Mouse (Mus musculus) kidney, embryonic 15.5 days (tissue): Measurements from ENCODE around the gene Flywch1. TPM values are rescaled to one million over a fixed set of nuclear protein-coding genes. Genes with fewer than 3 reads are reported as not detected.
A peak's percentile ranks its signal among the peaks of the same experiment; 100 is the strongest.

Experiments
- ATAC-seq: fragments of 200-750 bp; cut with Nextera tagmentation; replicated peaks from 2 replicates; pipeline ENCODE4 v1.8.0; 2017; ENCODE audit warnings: moderate TSS enrichment; ENCODE audit not compliant: low FRiP score
- H3K27ac ChIP-seq: fragments of 300-500 bp; sonication (generic); 2 replicates; pipeline ENCODE4 v1.5.1; 2015; ENCODE audit warnings: mild to moderate bottlenecking, inconsistent platforms
- H3K27me3 ChIP-seq: fragments of 300-500 bp; sonication (generic); 2 replicates; pipeline ENCODE4 v1.6.1; 2015; ENCODE audit warnings: inconsistent platforms
- H3K36me3 ChIP-seq: fragments of 300-500 bp; sonication (generic); 2 replicates; pipeline ENCODE4 v1.6.1; 2015; ENCODE audit warnings: inconsistent platforms
- H3K4me1 ChIP-seq: fragments of 300-500 bp; sonication (generic); 2 replicates; pipeline ENCODE4 v1.6.1; 2015; ENCODE audit warnings: inconsistent platforms
- H3K4me2 ChIP-seq: fragments of 300-500 bp; sonication (generic); 2 replicates; pipeline ENCODE4 v1.6.1; 2015; ENCODE audit warnings: moderate library complexity, mild to moderate bottlenecking, inconsistent platforms
- H3K4me3 ChIP-seq: fragments of 300-500 bp; sonication (generic); replicated peaks from 2 replicates; pipeline ENCODE4 v1.5.1; 2015; ENCODE audit warnings: mild to moderate bottlenecking, inconsistent platforms
- H3K9ac ChIP-seq: fragments of 300-500 bp; sonication (generic); 2 replicates; pipeline ENCODE4 v1.6.1; 2015; ENCODE audit warnings: mild to moderate bottlenecking, inconsistent platforms
- H3K9me3 ChIP-seq: fragments of 300-500 bp; sonication (generic); replicated peaks from 2 replicates; pipeline ENCODE4 v1.6.1; 2016; ENCODE audit warnings: inconsistent platforms
- WGBS: fragments of 180-500 bp; shearing (Covaris S2); methylation state at CpG from one replicate; pipeline ENCODE4 v1.1.7; 2015; ENCODE audit warnings: mixed read lengths; 5-methylcytosine and 5-hydroxymethylcytosine counted together
- polyA plus RNA-seq: library from polyadenylated mRNA; unstranded; fragments of >200 nt; fragmentation: Nextera tagmentation; extraction: Ambion mirVana; gene quantifications from 2 replicates; pipeline ENCODE4 v1.2.1, GENCODE M21; 2015

The Flywch1 gene
- polyA plus RNA-seq, 1 experiment from 2014 or later = 91.0 TPM

GRCm38 (mm10) chr17:23741359-23742209 is 29.8 kb downstream of the Flywch1 start:
- Histone ChIP-seq H3K27me3 (peaks cover 77% of the 10 kb centered on the region), H3K27ac (no peak overlapping the region), H3K4me2 (peak overlapping the region; percentile 43), H3K36me3 (peaks cover 8% of the 10 kb centered on the region; the same call in 1 of the 2 replicates), H3K9ac (no peak overlapping the region), H3K4me1 (peaks cover 76% of the 10 kb centered on the region), H3K4me3 (peak overlapping the region; percentile 27), H3K9me3 (no peaks in the 10 kb centered on the region)
- ATAC-seq = no peak
- WGBS = 36% methylated on average over 38 of the region's 38 CpGs

GRCm38 (mm10) chr17:23740598-23741021 is 30.8 kb downstream of the Flywch1 start, which contains the start of gene Paqr4:
Gene Paqr4, minus strand, starts transcription at chr17:23740867.
- Histone ChIP-seq H3K4me1 (peaks cover 67% of the 10 kb centered on the region), H3K9ac (peak within 1 kb of the TSS; percentile 58), H3K27ac (peak within 1 kb of the TSS; percentile 63), H3K9me3 (no peaks in the 10 kb centered on the region), H3K4me2 (peak within 1 kb of the TSS; percentile 97), H3K4me3 (peak within 1 kb of the TSS; percentile 63), H3K36me3 (peaks cover 17% of the 10 kb centered on the region), H3K27me3 (peaks cover 67% of the 10 kb centered on the region)
- peak; percentile 16; the same call in 1 of the 2 replicates for ATAC-seq
- WGBS = 8% methylated on average over 13 of the region's 13 CpGs

- peak overlapping the region; percentile 63; the same call in 1 of the 2 replicates for H3K27ac ChIP-seq
- H3K4me2 ChIP-seq = peak overlapping the region; percentile 97
- peaks cover 22% of the 10 kb centered on the region for H3K36me3 ChIP-seq
- WGBS = 0% methylated on average over 46 of the region's 46 CpGs
- H3K4me3 ChIP-seq = peak overlapping the region; percentile 63
- peaks cover 63% of the 10 kb centered on the region for H3K27me3 ChIP-seq
- peak; percentile 84 for ATAC-seq
- H3K4me1 ChIP-seq = peaks cover 63% of the 10 kb centered on the region
- no peaks in the 10 kb centered on the region for H3K9me3 ChIP-seq
- peak overlapping the region; percentile 58 for H3K9ac ChIP-seq
Observed at GRCm38 (mm10) chr17:23740136-23740584, 31.2 kb downstream of the Flywch1 start.

- peak overlapping the region; percentile 97 for H3K4me2 ChIP-seq
- H3K4me3 ChIP-seq = peak overlapping the region; percentile 63
- 2% methylated on average over 48 of the region's 48 CpGs for WGBS
- H3K9ac ChIP-seq = peak overlapping the region; percentile 58
- H3K4me1 ChIP-seq = peaks cover 56% of the 10 kb centered on the region
- no peaks in the 10 kb centered on the region for H3K9me3 ChIP-seq
- H3K36me3 ChIP-seq = peaks cover 28% of the 10 kb centered on the region
- peak overlapping the region; percentile 63 for H3K27ac ChIP-seq
- ATAC-seq = peak; percentile 30
- H3K27me3 ChIP-seq = peaks cover 56% of the 10 kb centered on the region
Observed at GRCm38 (mm10) chr17:23739202-23740135, 31.9 kb downstream of the Flywch1 start.

- Histone ChIP-seq H3K36me3 (peaks cover 33% of the 10 kb centered on the region), H3K9ac (0 out of 2 replicates have a peak overlapping the region, but pooled peaks have one; percentile 58), H3K27ac (peak overlapping the region; percentile 23; the same call in 1 of the 2 replicates), H3K4me1 (peaks cover 50% of the 10 kb centered on the region), H3K4me2 (peak overlapping the region; percentile 97), H3K9me3 (no peaks in the 10 kb centered on the region), H3K27me3 (peaks cover 49% of the 10 kb centered on the region), H3K4me3 (peak overlapping the region; percentile 63)
- no peak for ATAC-seq
- 50% methylated on average over 2 of the region's 2 CpGs for WGBS
Observed at GRCm38 (mm10) chr17:23738836-23739201, 32.6 kb downstream of the Flywch1 start.

GRCm38 (mm10) chr17:23737493-23738445 is 33.6 kb downstream of the Flywch1 start:
- no peak overlapping the region for H3K27ac ChIP-seq
- H3K9me3 ChIP-seq = no peaks in the 10 kb centered on the region
- peak overlapping the region; percentile 63; the same call in 1 of the 2 replicates for H3K4me3 ChIP-seq
- peaks cover 35% of the 10 kb centered on the region for H3K36me3 ChIP-seq
- no peak for ATAC-seq
- peaks cover 48% of the 10 kb centered on the region for H3K4me1 ChIP-seq
- peaks cover 39% of the 10 kb centered on the region for H3K27me3 ChIP-seq
- no peak overlapping the region for H3K9ac ChIP-seq
- H3K4me2 ChIP-seq = peak overlapping the region; percentile 97; the same call in 1 of the 2 replicates
- WGBS = 65% methylated on average over 15 of the region's 15 CpGs

- no peak for ATAC-seq
- H3K27me3 ChIP-seq = peaks cover 15% of the 10 kb centered on the region; the same call in 1 of the 2 replicates
- H3K36me3 ChIP-seq = peaks cover 39% of the 10 kb centered on the region
- no peaks in the 10 kb centered on the region for H3K9me3 ChIP-seq
- WGBS = 68% methylated on average over 1 of the region's 1 CpGs
- no peak overlapping the region for H3K9ac ChIP-seq
- H3K4me3 ChIP-seq = no peak overlapping the region
- peaks cover 27% of the 10 kb centered on the region for H3K4me1 ChIP-seq
- no peak overlapping the region for H3K27ac ChIP-seq
- no peak overlapping the region for H3K4me2 ChIP-seq
Observed at GRCm38 (mm10) chr17:23734341-23734740, 37.1 kb downstream of the Flywch1 start.

- peaks cover 20% of the 10 kb centered on the region for H3K4me1 ChIP-seq
- no peak overlapping the region for H3K4me3 ChIP-seq
- no peak overlapping the region for H3K27ac ChIP-seq
- H3K27me3 ChIP-seq = no peaks in the 10 kb centered on the region
- no peak for ATAC-seq
- H3K4me2 ChIP-seq = no peak overlapping the region
- peaks cover 20% of the 10 kb centered on the region for H3K36me3 ChIP-seq
- H3K9ac ChIP-seq = no peak overlapping the region
- 35% methylated on average over 1 of the region's 1 CpGs for WGBS
- H3K9me3 ChIP-seq = no peaks in the 10 kb centered on the region
Observed at GRCm38 (mm10) chr17:23730441-23730840, 41.0 kb downstream of the Flywch1 start.

- no peaks in the 10 kb centered on the region for H3K27me3 ChIP-seq
- 0% methylated on average over 20 of the region's 20 CpGs for WGBS
- peak overlapping the region; percentile 78 for H3K4me2 ChIP-seq
- peak overlapping the region; percentile 85 for H3K9ac ChIP-seq
- peak overlapping the region; percentile 92 for H3K27ac ChIP-seq
- H3K36me3 ChIP-seq = no peaks in the 10 kb centered on the region
- no peaks in the 10 kb centered on the region for H3K9me3 ChIP-seq
- peaks cover 21% of the 10 kb centered on the region for H3K4me1 ChIP-seq
- H3K4me3 ChIP-seq = peak overlapping the region; percentile 97
- peak; percentile 90 for ATAC-seq
Observed at GRCm38 (mm10) chr17:23726758-23727142, 44.7 kb downstream of the Flywch1 start.

- Histone ChIP-seq H3K36me3 (no peaks in the 10 kb centered on the region), H3K9ac (peak within 1 kb of the TSS; percentile 85), H3K27ac (peak within 1 kb of the TSS; percentile 92), H3K4me1 (peaks cover 21% of the 10 kb centered on the region), H3K4me2 (peak within 1 kb of the TSS; percentile 78), H3K4me3 (peak within 1 kb of the TSS; percentile 97), H3K9me3 (no peaks in the 10 kb centered on the region), H3K27me3 (no peaks in the 10 kb centered on the region)
- 1% methylated on average over 71 of the region's 73 CpGs for WGBS
- ATAC-seq = peak; percentile 95
Observed at GRCm38 (mm10) chr17:23725999-23726757, 45.2 kb downstream of the Flywch1 start, which contains the start of gene Pkmyt1. Gene Pkmyt1, plus strand, starts transcription at chr17:23726336.
